Mouse (Mus musculus) inflammation-experienced regulatory T-cells, adult 6 months (primary cell): Measurements from ENCODE around the gene Kiss1r. TPM values are rescaled to one million over a fixed set of nuclear protein-coding genes. Genes with fewer than 3 reads are reported as not detected.
A peak's percentile ranks its signal among the peaks of the same experiment; 100 is the strongest.

Experiments
- ATAC-seq: one replicate; pipeline ENCODE4 v1.8.0; 2017
- polyA plus RNA-seq, 3 experiments: library from polyadenylated mRNA; unstranded; fragments of 100-300 nt; shearing (Covaris generic); gene quantifications; one replicate each; pipeline ENCODE4 v1.2.1; 2017

The Kiss1r gene
- polyA plus RNA-seq, 3 experiments from 2014 or later = not detected

DNA sequence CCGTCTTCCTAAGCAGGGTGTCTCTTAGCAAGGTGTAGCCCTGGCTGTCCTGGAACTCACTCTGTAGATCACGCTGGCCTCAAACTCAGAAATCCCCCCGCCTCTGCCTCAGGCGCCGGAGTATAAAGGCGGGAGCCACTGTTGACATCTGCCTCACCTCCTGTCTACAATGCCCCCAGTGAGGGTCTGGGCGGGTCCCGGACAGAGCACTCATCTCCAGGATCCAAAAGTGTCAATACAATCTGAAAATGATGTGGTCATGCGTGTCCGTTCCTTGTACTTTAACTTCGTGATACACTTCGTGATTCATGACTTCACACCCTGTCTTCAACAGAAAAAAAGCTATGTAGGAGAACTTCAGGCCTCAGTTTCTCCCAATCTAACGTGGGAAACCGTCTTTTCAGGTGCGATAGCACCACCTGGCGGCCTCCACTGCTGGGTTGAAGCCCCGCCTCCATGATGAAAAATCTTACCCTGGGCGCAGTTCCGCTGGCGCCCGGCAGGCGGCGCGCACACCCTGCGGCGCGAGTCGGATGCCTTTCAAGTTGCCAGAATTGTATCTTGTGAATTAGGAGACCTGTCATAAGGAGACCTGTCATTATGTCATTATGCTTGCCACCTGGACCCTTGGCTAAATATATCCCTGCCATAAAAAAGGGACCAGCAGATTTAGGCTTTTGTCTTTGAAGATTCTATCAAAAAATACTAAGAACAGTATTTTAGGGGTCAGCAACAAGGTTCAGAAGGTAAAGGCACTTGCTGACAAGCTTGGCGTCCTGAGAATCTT lies 8.4 kb downstream of the Kiss1r start:
- peak; percentile 51 for ATAC-seq

DNA sequence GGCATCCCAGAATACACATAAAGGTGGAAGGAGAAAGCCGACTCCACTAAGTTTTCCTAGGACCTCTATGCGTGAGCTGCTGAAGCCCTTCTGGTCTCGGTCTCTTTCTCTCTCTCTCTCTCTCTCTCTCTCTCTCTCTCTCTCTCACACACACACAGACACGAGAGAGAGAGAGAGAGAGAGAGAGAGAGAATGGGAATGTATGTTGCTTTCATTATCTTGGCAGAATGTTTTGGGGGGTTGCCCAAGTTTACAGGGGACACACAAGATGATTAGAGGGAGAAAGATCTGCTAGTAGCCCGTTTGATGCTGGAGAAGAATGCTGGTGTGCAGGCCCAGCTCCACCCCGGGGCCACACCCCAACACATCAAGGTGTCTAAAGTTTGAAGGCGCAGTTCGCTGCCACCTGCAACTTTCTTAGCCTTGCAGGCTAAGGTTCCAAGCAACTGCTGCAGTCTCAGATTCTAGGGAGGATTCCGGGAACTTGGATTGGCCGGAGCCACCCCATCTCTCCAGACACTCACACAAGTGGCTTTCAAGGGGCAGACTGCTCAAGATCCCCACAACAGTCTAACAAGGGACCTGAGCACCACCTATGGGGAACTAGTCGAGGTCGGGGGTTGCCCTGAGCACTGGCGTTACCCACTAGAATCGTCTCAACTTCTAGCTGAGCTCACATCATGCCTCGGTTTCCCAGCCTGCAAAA lies 9.2 kb downstream of the Kiss1r start:
- ATAC-seq = no peak

DNA sequence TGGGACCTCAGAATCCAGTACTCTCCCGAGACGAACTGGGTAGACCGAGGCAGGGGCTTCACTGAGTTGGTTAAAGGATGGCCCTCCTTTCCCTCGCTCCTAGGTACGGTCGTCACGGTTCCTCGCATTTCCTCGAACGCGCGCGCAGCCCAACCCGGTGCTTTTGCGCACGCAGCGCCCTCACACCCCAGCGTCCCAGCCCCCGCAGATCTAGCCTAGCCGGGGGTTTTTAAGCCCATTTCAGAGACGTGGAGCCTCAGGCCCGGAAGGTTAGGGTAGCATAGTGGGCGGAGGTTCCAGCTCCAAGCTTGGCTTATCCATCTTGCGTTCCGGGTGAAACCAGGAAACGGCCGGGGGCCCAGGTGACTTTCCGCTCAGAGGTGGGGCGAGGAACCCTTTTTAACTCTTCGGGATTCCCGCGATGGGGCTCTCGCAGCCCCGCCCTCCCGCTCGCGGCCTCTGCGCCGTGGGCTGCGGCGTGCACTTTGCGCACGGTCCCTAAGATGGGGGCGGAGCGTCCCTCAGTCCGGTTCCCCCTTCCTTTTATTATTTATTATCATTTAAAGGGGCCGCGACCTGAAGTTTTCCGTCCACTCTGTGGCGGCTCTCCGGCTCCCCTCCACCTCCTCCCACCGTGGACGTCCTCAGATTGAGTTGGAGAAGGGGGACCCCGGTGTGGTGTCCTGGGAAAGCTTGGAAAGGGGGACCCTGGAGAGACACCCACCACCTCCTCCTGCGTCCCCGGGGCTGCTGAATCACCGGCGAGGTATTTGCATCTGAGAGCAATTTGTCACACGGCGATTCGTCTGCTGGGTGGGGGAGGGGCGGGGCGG lies 9.9 kb downstream of the Kiss1r start, which contains the start of gene Arid3a:
Gene Arid3a, plus strand, starts transcription at position 553 of the 833 bp plus-strand sequence.
- peak; percentile 81 for ATAC-seq

DNA sequence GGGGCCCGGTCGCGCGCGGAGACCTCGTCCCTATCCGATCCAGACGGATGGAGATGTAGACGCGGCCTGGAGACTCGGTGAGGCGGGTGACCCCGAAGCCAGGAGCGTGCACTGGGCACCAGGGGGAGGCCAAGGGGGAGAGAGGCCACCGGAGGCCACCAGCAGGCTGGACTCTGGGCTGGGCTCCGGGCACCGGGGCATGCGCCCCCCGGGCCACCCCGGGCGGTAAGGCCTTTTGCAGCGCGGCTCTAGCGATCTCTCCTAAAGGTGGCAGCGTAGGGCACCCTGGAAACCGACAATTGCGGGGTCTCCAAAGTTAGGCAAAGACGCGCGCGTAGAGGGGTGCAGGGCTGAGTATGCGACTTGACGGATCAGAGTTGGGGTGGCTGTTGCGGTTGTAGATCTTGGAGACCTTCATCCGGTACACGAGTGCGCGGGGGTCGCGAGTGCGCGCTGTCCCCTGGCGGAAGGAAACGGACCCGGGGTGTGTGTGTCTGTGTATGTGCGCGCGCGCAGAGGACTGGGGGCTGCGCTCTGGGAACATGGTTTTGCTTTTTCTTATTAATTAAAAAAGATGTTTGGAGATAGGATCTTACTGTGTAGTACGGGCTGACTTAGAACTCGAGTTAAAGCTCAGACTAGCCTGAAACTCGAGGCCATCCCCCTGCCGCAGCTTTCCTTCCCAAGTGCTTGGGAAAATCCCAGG lies 10.7 kb downstream of the Kiss1r start:
- ATAC-seq = no peak

DNA sequence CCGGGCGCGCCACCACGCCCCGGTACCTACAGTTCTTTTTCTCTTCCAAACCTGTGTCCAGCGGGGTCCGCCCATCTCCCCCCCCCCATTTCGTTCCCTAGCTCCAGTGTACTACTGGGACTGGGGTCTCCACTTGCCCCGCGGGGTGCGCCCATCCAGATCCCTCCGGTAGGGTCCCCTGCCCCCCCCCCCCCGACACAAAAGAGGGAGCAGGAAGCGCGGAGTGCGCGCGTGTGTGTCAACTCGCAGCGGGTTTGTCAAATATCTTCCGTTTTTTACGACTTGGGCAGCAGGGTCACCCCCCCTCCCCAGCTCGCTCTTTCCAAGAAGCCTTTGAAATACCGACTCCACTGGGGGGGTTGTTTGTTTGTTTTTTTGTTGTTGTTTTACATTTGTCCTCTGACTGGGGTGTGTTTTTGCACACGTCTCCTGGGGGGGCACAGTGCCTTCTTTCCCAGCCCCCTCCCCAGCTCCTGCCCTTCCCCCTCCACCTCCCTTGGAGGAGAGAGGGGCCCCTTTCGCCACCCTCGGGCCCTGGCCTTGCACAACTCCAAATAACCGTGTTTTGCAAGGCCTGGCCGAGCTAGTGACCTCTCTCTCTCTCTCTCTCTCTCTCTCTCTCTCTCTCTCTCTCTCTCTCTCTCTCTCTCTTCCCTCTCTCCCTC lies 11.4 kb downstream of the Kiss1r start:
- no peak for ATAC-seq

DNA sequence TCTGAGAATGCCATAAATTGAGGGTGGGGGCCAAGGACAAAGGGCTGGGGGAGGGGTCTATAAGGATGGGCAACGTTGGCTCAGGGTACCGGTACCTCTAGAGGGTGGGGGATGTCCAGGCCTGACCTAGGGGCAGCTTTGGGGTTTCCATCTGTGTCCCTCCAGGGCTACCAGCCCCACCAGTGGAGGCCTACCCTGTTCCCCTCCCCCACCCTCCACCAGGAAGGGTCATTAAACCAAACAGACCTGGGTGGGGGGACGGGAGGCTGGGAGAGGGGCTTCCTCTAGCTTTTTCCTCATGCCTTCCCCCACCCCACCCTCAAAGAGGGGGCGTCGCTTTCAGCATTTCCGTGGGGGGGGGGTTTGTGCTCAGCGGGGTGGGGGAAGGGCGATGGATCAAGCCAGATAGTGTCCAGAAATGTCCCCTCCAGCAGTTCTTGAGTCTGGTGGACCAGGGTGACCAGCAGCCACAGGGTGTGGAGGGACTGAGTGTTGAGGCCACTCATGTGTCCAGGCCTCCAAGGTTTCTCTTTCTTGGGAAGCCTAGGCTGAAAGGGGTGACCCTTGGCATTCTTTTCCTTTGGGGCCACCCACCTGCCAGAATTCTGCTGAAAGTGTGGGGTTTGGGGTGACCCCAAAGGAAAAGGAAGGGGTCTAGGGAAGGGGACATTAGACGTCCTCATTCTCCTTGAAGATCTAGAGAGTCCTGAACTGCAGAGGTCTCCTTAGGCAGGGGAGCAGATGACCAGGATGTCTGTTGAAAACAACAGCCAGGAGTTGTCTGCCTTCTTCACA lies 12.3 kb downstream of the Kiss1r start:
- ATAC-seq = no peak

DNA sequence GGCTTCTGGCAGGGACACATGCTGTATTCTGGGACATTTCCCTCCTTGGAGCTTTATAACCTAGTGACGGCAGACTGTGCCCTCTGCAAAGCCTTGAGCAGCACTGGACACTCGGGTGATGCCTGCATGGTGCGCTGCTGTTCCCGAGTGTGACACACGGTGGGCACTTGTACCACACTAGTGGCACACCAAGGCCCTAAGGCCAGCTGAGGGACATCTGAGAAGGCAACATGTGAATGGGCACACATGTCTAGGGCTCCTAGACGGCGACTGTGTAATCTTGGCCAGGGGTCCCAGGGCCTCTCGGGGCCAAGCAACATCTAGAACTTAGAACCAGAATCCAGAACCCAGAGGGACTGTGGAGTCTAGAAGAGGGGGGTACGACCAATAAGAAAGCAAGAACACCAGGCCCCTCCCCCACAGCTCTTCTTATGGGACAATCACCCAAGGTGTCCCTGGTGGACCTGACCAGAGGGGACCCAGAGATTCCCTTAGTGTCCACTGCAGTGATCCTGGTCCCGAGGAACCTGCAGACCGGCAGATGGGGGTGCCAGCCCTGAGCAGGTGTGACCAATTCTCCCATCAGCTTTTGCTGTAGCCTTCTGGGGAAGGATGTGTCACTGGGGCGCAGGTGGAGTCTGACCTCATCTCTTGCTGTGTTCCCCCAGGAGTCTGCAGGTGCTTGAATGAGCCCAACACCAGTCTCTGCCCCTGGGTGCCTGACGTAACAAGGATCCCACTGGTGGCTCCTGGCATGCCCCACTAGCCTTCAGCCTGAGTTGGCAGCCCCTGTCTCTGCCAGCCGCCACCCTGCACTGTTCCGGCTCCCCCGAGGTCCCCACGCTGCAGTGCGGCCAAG lies 13.4 kb downstream of the Kiss1r start:
- no peak for ATAC-seq

DNA sequence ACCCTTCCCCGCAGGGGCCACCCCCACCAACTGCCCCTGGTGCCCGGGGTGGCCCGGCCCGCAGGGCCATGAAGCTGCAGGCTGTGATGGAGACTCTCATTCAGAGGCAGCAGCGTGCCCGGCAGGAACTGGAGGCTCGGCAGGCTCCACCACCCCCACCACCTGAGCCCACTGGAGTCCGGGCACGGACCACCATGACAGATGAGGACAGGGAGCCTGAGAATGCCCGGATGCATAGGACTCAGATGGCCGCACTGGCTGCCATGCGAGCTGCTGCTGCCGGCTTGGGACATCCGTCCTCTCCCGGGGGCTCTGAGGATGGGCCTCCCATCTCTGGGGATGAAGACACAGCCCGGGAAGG lies 14.0 kb downstream of the Kiss1r start:
- no peak for ATAC-seq

DNA sequence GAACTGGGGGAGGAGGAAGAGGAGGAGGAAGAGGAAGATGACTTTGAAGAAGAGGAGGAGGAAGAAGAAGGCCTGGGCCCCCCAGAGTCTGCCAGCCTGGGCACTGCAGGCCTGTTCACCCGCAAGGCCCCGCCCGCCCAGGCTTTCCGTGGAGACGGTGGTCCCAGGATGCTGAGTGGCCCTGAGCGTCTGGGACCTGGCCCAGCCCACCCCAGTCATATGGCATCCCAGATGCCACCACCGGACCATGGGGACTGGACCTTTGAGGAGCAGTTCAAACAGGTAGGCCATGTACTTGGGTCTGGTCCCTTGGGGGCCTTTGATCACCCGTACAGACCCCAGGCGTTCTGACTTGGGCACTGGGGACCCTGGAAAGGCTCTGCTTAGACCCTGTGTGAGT lies 15.0 kb downstream of the Kiss1r start:
- ATAC-seq = no peak

DNA sequence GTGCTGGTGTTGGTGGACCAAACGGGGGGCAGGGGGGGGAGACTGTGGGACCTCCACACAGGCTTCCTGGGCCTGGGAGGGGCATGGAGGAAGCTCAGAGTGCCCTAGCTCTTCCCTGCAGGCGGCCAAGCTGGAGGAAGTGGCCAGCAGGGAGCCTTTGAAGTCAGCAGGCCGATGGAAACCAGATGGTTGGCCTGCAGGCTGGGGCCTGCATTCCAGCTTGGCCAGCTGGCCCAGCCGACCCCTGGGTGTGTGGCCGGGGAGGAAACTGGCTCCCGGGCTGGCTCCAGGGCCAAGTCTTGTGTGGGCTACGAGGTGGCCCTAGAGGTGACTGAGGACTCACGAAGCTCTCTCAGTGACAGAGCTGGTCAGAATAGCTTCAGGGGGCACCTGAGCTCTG lies 16.0 kb downstream of the Kiss1r start:
- no peak for ATAC-seq

DNA sequence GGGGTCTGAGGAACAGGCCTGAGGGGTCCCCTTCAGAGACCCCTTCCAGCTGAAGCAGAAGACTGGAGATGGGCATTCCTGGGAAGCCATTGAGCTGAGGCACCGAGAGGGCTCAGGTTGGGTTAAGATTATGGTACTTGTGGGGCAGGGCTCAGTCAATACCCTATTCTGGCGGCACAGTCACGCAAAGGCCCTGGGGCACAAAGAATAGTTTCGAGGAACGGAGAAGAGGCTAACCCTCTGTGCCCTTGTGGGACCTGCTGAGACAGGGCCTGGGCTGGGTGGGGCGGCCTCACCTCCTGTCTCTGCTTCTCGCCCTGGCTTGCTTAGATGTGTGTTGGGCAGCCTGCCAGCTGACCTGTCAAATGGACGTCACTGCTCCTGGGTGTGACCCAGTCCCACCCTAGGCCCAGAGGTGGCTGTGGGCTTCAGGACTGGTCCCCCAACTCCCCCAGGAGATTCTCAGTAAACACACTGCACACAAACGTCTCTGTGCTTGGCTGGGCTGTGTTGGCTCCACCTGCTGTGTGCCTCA lies 16.4 kb downstream of the Kiss1r start:
- ATAC-seq = no peak

DNA sequence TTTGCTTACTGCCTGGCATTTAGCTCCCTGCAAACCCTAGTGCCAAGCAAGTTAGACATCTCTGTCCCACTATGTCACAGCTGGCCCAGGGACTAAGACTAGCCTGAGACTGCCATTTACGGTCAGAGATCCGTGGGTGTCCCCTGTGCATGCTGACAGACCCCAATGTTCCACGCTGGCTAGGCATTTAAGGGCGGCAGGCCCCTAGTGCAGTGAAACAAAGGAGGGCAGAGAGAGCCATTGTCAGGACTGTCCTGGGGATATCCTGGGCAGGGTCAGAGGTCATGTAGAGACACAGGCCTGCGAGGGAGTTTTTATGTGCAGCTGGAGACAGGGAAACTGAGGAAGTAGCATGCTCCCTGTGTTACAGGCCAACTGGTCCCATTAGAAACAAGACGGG lies 17.1 kb downstream of the Kiss1r start:
- no peak for ATAC-seq

DNA sequence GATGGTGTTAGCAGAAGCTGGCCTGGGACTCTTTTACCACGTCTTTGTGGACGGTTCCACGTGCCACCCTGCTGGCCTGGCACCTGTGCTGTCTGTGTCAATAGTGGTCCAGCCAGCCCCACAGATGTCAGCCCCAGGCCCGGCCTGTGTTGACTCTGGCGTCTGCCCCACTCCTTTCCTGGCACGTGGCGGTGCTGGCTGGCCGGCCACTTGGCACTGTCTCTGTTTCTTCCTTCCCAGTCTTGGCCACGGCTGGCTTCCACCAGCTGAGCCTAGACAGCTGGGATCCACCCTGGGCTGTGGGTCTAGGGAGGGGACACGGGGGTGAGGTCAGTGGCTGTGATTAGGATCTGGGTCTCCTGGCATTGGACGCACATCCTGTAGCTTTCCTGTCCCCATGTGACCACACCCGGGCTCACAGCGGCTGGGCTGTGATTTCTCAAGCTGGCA lies 17.5 kb downstream of the Kiss1r start:
- ATAC-seq = no peak

DNA sequence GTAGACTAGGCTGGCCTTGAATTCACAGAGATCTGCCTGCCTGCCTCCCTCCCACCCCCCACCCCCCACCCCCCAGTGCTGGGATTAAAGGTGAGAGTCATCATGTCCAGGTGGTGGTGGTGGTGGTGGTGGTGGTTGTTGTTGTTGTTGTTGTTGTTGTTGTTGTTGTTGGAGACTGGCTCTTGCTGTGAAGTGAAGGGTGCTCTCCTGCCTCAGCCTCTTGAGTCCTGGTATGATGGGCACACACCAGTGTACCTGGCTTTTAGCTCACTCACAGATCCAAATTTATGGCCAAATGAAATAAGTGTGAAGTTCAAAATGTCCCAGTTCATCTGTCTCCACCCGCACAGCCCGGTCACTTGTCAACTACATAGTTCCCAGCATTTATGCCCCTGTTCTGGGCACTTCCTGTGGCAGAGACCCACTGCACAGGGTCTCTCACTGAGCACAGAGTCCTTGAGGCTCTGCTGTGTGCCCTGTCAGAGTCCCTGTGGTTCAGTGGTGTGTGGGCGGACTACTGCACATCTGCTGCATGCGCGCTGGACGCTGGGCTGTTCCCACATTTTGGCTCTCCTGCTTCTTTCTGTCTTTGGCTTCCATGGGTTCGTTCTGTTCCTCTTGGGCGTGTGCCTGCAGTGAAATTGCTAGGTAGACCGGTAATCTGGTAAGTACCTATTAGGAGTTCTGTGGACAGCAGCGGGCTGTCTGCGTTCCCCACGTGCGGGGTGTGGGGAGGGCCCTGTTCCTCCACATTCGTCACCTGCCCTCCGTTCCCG lies 18.2 kb downstream of the Kiss1r start:
- ATAC-seq = no peak

DNA sequence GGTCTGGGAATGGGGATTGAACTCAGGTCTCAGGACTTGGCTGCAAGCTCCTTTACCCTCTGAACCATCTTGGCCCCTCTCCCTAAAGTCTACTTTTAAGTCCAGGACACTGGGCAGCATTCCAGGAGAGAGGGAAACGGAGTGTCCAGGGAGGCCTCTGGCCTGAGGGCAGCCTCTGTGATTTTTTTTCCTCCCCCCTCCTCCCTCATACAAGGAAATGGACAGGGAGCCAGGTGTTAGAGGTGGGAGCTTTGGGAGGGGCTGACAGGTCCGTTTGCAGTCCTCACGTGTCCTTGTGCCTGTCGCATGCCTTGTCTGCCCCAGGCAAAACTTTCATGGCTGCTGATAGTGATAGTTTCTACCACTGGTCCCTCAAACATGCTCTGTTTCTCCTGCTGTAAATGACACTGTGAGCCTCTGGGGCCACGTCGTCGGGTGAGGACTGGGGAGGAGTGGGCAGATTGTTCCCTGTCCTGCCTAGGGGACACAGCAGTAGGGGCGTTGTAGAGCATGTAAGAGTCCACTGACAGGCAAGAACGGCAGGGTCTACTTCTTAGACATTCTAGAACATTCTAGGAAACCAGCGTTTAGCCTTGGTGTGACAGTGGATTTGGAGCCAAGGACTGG lies 19.6 kb downstream of the Kiss1r start:
- ATAC-seq = no peak

DNA sequence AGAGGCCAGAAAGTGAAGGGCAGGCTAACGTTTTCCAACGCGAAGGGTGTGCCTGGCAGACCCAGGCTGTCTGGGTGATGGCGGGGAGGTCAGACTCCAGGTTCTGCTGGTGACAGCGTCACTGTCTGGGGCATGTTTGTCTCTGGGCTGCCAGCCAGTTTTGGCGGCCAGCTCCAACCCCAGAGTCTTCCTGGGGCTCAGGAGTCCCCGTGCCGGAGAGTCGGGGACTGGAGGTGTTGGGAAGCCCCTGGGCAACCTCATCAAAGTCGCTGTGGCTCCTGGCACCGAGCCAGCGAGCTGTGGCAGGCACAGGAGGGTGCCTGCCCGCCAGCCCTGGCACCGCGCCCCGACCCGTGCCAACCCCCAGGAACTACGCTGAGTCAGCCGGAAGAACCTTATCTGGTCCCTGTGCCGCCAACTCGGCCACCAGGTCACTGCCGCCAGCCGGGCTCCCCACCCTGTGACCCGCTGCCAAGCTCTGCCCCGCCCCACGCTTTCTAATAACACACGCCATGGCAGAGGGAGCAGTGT lies 20.2 kb downstream of the Kiss1r start:
- ATAC-seq = peak; percentile 84

DNA sequence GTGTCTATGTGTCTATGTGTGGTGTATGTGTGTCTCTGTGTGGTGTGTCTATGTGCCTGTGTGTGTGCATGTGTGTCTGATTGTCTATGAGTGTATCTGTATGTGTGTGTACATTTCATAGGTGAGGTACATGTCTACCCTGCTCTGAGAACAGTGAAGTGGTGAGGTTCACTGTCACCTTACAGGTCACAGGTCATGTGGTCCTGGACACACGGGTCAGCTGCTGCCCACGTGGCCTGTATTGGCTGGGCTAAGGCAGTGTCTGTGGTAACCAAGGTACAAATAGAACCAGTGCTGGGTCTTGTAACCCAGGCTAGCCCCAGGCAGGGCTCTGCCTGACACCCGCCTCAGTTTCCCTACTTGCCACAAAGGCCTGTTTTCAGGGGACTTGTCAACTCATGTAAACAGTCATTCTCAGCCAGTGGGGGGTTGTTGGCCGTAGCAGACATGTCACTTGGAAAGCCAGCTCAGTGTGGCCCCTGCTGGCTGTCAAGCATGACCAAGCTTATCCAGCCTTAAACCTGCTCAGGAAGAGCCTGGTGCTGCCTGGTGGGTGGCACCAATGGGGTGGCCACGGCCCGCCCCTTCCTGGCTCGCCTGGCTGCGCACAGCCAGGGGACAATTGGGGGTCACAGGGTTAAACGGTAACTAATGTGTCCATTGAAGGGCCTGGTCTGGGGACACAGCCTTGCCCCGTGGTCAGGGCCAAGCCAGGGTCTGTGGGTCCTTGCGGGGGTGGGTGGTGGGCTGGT lies 21.2 kb downstream of the Kiss1r start:
- no peak for ATAC-seq

DNA sequence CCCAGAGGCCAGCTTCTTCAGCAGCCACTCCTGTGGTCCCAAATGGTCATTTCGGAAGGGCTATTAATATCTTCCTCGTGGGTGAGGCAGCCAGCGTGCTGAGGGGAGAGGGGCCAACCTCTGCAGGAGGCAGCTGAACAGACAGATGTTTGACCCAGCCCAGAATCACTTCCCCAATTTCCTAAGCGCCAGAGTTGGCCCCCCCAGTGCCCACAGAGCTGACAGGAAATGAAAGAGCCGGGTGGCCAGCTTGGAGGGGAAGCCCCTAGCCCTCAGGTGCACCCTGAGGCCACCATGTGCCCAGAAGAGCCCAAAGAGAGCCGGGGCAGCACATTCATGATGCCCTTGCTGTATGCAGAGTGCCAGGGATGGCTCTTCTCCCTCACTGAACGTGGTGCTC lies 24.0 kb downstream of the Kiss1r start:
- no peak for ATAC-seq
